Mouse (Mus musculus): ENCODE data around the gene Rnaset2a. TPM values are rescaled to one million over a fixed set of nuclear protein-coding genes. Genes with fewer than 3 reads are reported as not detected.
"Not testable (repeated sequence)": the region's sequence is repeated elsewhere in the genome, so short reads cannot be mapped to it uniquely, and the experiment has no call there.

Rnaset2a gene
- polyA plus RNA-seq, 1 experiment from 2014 or later = 39.0 TPM

DNA sequence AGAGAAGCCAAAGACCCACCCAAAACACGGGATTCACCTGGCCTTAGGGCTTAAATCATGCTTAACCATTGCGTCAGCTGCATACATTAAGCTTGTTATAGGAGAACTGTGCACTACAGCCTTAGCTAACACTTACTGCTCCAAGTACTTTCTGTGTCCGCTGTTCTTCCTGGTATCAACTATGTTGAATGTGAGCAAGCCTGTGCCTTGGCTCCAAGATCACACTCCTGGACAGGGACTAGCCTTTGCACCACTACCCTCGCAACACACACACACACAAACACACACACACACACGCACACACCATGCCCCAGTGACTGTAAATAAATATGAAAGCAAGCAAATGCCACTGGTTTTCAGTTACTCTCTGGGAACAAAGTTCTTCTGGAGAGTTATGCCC is 966 bp downstream of the Rnaset2a start:
- H3K9ac ChIP-seq (ENCODE audit: low read depth, low read length) = peak overlapping the region; percentile 73
- not testable (repeated sequence) for H3K27ac ChIP-seq (ENCODE audit: low read length); H3K9me3 ChIP-seq (ENCODE audit: control insufficient read depth, low read length); H3K27me3 ChIP-seq (replicated peaks; ENCODE audit: control insufficient read depth, insufficient read depth, low read length); H3K4me1 ChIP-seq (ENCODE audit: control insufficient read depth, insufficient read depth, low read length); H3K36me3 ChIP-seq (ENCODE audit: control insufficient read depth, insufficient read depth, low read length)
- H3K4me3 ChIP-seq (ENCODE audit: low read length) = peak overlapping the region; percentile 56
- H3K4me2 ChIP-seq (ENCODE audit: low read depth, low read length) = peak overlapping the region; percentile 40
- WGBS = 13% methylated on average over 5 of the region's 5 CpGs
- ATAC-seq = peak; percentile 18; the same call in 1 of the 2 replicates

DNA sequence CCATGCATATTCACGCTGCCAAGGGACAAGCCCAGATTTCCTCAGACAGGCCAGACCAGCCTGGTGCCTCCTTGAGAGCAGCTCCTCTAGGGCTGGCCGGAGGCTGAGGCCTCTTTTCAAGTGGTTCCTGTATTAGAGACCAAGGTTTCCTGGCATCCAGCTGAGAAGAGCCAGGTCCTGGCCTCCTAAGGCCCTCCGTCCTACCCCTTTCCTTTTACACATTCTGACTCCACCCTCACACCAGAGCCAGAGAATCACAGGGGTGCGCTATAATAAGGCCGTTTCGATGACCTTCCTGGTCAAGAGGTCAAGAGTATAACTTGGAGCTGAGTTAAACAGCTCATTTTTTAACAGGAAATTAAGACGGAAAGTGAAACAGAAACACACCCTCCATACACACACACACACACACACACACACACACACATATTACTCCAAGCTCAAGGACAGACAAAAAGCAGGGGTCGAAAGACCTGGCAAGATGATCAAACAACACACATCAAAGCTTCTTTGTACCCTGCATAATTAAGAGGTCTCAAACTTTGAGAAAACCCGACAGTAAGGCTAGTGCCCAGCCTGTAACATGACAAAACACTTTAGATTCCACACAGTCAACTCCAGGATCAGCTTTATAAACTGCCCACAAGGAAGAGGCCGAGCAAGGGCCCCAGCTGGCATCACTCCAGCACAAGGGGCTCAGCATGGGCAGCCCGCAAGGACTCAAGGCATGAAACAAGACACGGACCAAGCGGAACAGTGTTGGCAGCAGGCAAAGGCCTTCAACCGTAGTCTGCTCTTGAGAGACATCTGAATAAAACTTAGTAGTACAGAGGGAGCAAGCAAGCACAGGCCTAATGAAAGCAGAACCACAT is 3.9 kb downstream of the Rnaset2a start:
- WGBS = 52% methylated on average over 13 of the region's 14 CpGs
- not testable (repeated sequence) for H3K4me3 ChIP-seq (ENCODE audit: low read length); H3K9me3 ChIP-seq (ENCODE audit: control insufficient read depth, low read length); H3K4me2 ChIP-seq (ENCODE audit: low read depth, low read length); H3K36me3 ChIP-seq (ENCODE audit: control insufficient read depth, insufficient read depth, low read length); H3K27me3 ChIP-seq (replicated peaks; ENCODE audit: control insufficient read depth, insufficient read depth, low read length); H3K4me1 ChIP-seq (ENCODE audit: control insufficient read depth, insufficient read depth, low read length); ATAC-seq; H3K27ac ChIP-seq (ENCODE audit: low read length); H3K9ac ChIP-seq (ENCODE audit: low read depth, low read length)

DNA sequence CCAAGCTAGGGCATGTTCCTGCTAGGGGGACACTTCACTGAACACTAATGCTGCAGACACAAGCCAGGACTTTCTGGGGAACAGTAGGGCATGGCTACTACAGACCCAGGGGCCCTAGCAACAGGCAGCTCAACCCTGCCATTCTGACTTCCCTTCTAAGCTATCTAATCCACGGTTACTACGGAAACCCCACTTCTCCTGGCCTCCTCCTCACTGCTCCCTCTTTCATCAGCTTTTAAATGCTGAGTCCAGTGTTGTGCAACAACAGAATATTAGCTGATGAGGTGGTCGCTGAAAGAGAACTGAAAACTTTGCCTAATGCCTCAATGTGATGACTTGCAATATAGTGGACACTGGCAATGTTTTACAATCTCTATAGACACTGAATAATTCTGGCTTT is 7.7 kb downstream of the Rnaset2a start:
- H3K9ac ChIP-seq (ENCODE audit: low read depth, low read length); H3K27me3 ChIP-seq (replicated peaks; ENCODE audit: control insufficient read depth, insufficient read depth, low read length); H3K4me3 ChIP-seq (ENCODE audit: low read length); ATAC-seq; H3K27ac ChIP-seq (ENCODE audit: low read length); H3K9me3 ChIP-seq (ENCODE audit: control insufficient read depth, low read length); H3K4me1 ChIP-seq (ENCODE audit: control insufficient read depth, insufficient read depth, low read length); H3K4me2 ChIP-seq (ENCODE audit: low read depth, low read length); H3K36me3 ChIP-seq (ENCODE audit: control insufficient read depth, insufficient read depth, low read length): not testable (repeated sequence)
- 80% methylated on average over 3 of the region's 3 CpGs for WGBS

DNA sequence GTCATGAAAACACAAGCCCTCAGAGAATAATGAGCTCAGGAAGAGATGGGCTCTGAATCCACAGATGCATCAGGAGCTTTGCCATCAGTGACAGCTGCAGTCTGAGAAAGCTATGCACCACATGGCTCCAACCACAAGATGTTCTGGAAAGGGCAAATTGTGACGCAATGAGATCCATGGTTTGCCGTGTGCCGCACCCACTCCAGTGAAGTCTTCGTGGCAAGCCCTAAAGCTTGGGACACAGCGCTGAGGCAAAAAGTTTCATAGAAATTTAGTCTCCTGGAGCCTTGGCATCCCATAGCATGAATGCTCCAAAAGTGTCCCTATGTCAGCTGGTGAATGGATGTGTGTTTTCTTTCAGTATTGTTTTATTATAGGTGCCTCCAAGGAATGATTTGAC is 9.8 kb downstream of the Rnaset2a start:
- not testable (repeated sequence) for H3K27me3 ChIP-seq (replicated peaks; ENCODE audit: control insufficient read depth, insufficient read depth, low read length); H3K9ac ChIP-seq (ENCODE audit: low read depth, low read length); H3K36me3 ChIP-seq (ENCODE audit: control insufficient read depth, insufficient read depth, low read length); H3K4me1 ChIP-seq (ENCODE audit: control insufficient read depth, insufficient read depth, low read length); ATAC-seq; H3K4me3 ChIP-seq (ENCODE audit: low read length); H3K9me3 ChIP-seq (ENCODE audit: control insufficient read depth, low read length); H3K4me2 ChIP-seq (ENCODE audit: low read depth, low read length); H3K27ac ChIP-seq (ENCODE audit: low read length)
- 97% methylated on average over 5 of the region's 5 CpGs for WGBS

DNA sequence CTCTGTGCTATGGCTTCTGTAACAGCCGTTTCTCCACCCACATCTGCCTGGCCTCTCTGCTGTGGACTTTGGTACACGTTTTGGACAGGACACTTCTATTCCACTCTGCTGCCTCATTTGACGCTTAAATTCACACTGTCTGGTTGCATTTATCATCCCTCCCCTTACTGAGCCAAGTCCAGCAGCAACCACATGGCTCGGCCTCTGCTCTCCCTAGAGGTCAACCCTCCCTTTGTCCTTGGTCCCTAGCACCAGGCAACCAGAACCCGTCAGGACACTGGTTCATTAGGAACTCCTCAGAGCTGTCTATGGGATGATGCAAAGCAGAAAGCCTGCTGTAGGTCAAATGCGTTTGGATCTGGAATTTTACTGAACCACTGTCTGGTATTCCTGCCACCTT is 17.0 kb downstream of the Rnaset2a start:
- not testable (repeated sequence) for H3K9me3 ChIP-seq (ENCODE audit: control insufficient read depth, low read length); ATAC-seq; H3K36me3 ChIP-seq (ENCODE audit: control insufficient read depth, insufficient read depth, low read length); H3K27ac ChIP-seq (ENCODE audit: low read length); H3K4me3 ChIP-seq (ENCODE audit: low read length); H3K27me3 ChIP-seq (replicated peaks; ENCODE audit: control insufficient read depth, insufficient read depth, low read length); H3K9ac ChIP-seq (ENCODE audit: low read depth, low read length); H3K4me2 ChIP-seq (ENCODE audit: low read depth, low read length); H3K4me1 ChIP-seq (ENCODE audit: control insufficient read depth, insufficient read depth, low read length)
- WGBS = no CpG with 5 or more reads among the region's 6 CpGs

DNA sequence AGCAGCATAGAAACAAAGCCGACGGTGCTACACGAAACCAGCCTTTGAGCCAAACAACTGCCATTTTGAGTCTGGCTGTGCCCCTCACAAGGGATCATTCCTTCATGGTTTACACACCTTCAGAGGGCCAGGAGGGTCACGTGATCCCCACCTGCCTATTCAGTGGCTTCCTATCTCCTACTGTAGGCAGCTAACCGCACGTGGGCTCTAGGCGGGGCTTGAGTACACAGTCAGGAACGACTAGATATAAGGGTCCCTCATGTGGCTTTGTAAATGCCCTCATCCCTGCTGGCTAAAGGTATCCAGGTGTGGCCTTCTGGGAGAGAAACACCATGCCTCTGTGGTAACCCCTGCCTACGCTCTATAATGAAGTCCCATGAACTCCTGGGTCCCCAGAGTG is 18.3 kb downstream of the Rnaset2a start:
- not testable (repeated sequence) for H3K4me3 ChIP-seq (ENCODE audit: low read length); H3K4me2 ChIP-seq (ENCODE audit: low read depth, low read length); H3K4me1 ChIP-seq (ENCODE audit: control insufficient read depth, insufficient read depth, low read length); H3K9ac ChIP-seq (ENCODE audit: low read depth, low read length); H3K27me3 ChIP-seq (replicated peaks; ENCODE audit: control insufficient read depth, insufficient read depth, low read length); H3K27ac ChIP-seq (ENCODE audit: low read length); H3K9me3 ChIP-seq (ENCODE audit: control insufficient read depth, low read length); H3K36me3 ChIP-seq (ENCODE audit: control insufficient read depth, insufficient read depth, low read length)
- WGBS = 70% methylated on average over 9 of the region's 9 CpGs
- peak; percentile 76; the same call in 1 of the 2 replicates for ATAC-seq

DNA sequence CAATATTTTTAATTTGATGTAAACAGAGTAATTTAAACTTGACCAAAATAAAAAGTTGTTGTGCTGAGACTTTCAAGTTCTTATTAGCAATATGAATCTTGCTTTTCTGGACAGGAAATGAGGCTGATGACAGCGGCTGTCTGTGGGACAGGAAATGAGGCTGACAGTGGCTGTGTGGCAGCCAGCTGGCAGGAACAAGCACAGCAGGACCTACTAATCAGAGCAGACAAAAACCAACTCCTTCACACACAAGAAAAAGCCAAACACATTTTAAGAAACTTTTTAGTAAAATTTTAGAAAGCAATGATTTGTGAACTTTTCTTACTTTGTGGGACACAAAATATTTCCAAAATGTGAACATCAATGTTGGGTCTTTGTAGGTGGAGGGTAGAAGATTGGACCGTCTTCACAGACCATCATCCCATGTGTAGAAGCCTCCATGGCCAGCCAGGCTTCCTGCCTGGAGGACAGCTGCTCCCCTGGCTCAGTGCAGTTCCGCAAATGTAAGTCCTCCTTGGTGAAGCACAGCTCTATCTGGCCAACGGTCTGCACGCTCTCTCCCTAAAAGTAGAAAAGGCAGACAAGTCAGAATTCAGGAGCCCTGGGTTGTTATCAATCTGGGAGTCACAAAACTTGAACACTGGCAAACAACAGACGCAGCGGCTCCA is 19.4 kb downstream of the Rnaset2a start:
- WGBS = 100% methylated on average over 1 of the region's 7 CpGs
- H3K27me3 ChIP-seq (replicated peaks; ENCODE audit: control insufficient read depth, insufficient read depth, low read length); H3K4me2 ChIP-seq (ENCODE audit: low read depth, low read length); H3K27ac ChIP-seq (ENCODE audit: low read length); ATAC-seq; H3K9ac ChIP-seq (ENCODE audit: low read depth, low read length); H3K4me1 ChIP-seq (ENCODE audit: control insufficient read depth, insufficient read depth, low read length); H3K4me3 ChIP-seq (ENCODE audit: low read length); H3K9me3 ChIP-seq (ENCODE audit: control insufficient read depth, low read length); H3K36me3 ChIP-seq (ENCODE audit: control insufficient read depth, insufficient read depth, low read length): not testable (repeated sequence)

DNA sequence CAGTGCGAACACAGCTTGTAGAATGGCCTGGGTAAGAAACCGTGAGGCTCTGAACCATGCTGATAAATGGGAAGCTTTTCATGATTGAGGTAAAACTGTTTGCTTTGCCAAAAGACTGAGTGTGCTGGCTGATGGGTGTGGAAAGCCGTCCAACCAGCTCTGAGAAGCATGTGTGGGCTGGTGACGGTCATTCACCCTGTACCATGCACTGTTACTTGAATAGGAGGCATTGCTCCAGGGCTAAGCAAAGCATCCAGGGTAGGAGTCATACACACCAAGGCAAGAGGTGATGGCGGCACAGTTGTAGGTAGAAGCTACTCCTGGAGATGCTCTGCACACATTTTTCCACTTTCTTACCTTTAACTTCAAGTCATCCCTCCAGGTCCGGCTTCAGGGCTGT is 23.3 kb downstream of the Rnaset2a start:
- not testable (repeated sequence) for H3K9ac ChIP-seq (ENCODE audit: low read depth, low read length); ATAC-seq; H3K4me2 ChIP-seq (ENCODE audit: low read depth, low read length); H3K27me3 ChIP-seq (replicated peaks; ENCODE audit: control insufficient read depth, insufficient read depth, low read length); H3K27ac ChIP-seq (ENCODE audit: low read length); H3K4me1 ChIP-seq (ENCODE audit: control insufficient read depth, insufficient read depth, low read length); H3K36me3 ChIP-seq (ENCODE audit: control insufficient read depth, insufficient read depth, low read length); H3K4me3 ChIP-seq (ENCODE audit: low read length); H3K9me3 ChIP-seq (ENCODE audit: control insufficient read depth, low read length)
- WGBS = 92% methylated on average over 2 of the region's 6 CpGs

DNA sequence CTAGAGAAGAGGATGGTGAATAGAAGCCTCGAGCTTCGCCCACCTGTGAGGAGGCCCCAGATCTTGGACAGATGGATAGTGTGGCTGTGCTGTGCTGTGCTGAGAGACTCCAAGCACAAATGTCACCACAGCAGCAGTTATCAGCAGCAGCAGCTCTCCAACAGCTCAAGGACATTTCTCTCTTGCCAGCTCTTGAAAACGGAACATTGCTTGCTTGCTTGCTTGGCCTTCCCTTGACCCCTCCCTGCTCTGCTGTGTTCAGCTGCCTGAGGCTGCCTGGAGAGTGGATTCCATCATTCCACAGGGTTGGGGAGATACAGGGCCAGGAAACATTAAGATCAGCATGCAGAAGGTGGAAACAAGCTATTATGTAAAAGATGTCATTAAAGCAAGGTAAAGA is 24.9 kb downstream of the Rnaset2a start:
- not testable (repeated sequence) for ATAC-seq; H3K9ac ChIP-seq (ENCODE audit: low read depth, low read length); H3K9me3 ChIP-seq (ENCODE audit: control insufficient read depth, low read length); H3K4me2 ChIP-seq (ENCODE audit: low read depth, low read length); H3K27ac ChIP-seq (ENCODE audit: low read length); H3K4me1 ChIP-seq (ENCODE audit: control insufficient read depth, insufficient read depth, low read length); H3K4me3 ChIP-seq (ENCODE audit: low read length); H3K36me3 ChIP-seq (ENCODE audit: control insufficient read depth, insufficient read depth, low read length); H3K27me3 ChIP-seq (replicated peaks; ENCODE audit: control insufficient read depth, insufficient read depth, low read length)
- WGBS = no CpG with 5 or more reads among the region's 3 CpGs

Measured in intestine, embryonic 16.5 days (tissue).